Comparison of ENCODE assay signal across 15 mouse cellular contexts in genomic region chr13:97651176-97651575, GRCm38 (mm10).
"Had no signal": no experiment of that assay in that cellular context is flagged by ENCODE, and none has a peak within 500 bp of the region (broad histone marks: within the 10 kb centered on the region; RNA-seq: fewer than 3 reads in every experiment).

No protein-coding gene starts in this region.

- DNase-seq: kidney, adult 18-20 months; kidney, adult 9 months; kidney, postnatal 14 days; kidney, postnatal 4 days; layer of hippocampus, postnatal 36 days; liver; liver, embryonic 13.5 days; lung, adult 2 months; lung, postnatal 14 days; lung, postnatal 4 days; midbrain, embryonic 14.5 days; thymus, postnatal 25 days had no signal

- H3K9ac ChIP-seq: limb, embryonic 12.5 days; liver, embryonic 13.5 days had no signal

- H3K4me1 ChIP-seq: liver, embryonic 13.5 days had no signal

- H3K27ac ChIP-seq: left cerebral cortex, adult 2 months; limb, embryonic 12.5 days; liver, embryonic 13.5 days had no signal

- H3K9me3 ChIP-seq: limb, embryonic 12.5 days; liver, embryonic 13.5 days had no signal

- H3K27me3 ChIP-seq: limb, embryonic 12.5 days had no signal

- H3K4me2 ChIP-seq: limb, embryonic 12.5 days; liver, embryonic 13.5 days; midbrain, embryonic 11.5 days had no signal

- H3K36me3 ChIP-seq: limb, embryonic 12.5 days; liver, embryonic 13.5 days had no signal

- H3K4me3 ChIP-seq: left cerebral cortex, adult 2 months; limb, embryonic 12.5 days; liver, embryonic 13.5 days had no signal
